Mouse (Mus musculus) cerebellum, adult 18-20 months (tissue): ENCODE data around the gene Rnf43.
A peak's percentile ranks its signal among the peaks of the same experiment; 100 is the strongest.

Source experiments
- DNase-seq, 2 experiments: peaks; one replicate each; pipeline ENCODE4 v3.0.0; 2021

Rnf43 gene

DNA sequence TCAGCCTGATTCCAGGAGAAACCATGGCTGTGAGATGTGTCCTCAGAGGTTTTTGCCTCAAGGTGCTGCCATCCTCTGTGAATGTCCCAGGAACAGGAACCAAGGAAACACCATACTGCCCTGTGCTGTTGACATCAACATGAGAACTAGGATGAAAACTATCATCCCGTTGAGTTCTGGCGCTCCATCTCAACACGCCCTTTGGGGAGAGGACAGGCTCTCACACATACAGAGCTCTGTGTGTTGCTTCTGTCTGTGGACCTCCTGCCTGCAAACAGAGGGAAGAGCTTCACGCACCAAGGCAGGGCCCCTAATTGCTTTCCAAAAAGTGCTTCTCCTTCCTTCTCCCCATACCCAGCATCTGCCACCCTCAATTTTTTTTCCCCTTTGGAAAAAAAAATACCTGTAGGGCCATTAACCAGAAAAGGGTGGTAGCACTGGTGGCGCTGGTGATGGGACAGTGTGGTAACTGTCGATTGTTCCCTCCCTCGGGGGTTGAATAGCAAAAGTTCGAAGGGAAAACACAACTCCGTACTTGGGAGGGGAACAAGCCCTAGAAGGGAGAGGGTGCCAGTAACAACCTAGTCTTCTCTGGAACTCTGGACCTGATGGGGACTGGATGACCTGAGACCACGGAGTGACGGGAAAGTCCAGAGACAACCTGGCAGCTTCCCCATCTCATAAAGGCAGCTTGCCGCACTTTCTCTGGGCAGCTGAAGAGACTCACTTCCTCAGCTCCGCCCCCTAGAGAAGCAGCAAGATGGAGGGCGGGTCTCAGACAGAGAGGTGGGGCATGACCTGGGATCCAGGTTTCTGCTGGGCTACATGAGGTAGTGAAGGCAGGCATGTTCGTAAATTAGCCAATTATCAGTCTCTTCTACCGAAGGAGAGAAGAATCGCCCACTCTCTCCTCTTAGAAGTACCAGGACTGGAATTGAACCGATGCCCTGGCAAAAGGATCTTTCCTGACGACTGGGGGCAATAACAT, 85.9 kb downstream of the Rnf43 start:
- no peak for DNase-seq

DNA sequence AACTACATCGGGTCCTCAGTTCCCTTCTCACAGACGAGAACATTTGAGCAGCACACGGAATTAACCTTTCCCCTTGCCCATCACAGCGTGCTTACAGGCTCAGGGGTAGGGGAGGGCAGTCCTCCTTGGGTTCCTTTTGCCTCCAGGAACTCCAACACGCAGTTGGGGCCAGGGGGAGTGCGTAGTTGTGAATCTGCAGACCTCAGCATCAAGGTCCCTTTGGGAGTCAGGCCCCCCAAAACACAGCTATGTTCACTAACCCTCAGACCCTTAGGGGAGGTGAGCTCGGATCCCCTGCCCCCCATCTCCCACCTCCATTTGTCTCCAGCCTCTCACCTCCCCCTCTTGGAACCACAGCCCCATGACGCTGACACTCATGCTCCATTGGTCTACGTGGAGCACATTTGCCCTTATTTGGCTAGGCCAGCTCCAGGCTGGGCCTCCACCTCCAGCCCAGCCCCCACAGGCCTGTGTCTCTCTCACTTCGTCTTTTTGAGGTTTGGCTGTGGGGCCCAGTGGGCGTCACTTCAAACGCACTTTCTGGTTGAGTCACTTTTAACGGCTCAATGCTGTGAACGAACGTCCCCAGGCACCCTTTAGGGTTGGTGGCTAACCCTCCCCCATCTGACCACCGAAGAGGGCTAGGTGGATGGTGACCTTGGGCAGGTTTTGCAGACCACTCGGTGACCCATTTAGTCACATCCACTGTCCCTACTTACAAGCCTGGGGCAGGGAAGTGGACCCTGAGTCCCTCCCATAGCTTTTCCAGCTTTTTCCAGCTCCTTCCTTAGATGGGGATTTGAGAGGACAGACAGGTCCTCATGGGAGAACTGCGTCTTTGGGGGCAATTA, 86.9 kb downstream of the Rnf43 start:
- DNase-seq: no peak

DNA sequence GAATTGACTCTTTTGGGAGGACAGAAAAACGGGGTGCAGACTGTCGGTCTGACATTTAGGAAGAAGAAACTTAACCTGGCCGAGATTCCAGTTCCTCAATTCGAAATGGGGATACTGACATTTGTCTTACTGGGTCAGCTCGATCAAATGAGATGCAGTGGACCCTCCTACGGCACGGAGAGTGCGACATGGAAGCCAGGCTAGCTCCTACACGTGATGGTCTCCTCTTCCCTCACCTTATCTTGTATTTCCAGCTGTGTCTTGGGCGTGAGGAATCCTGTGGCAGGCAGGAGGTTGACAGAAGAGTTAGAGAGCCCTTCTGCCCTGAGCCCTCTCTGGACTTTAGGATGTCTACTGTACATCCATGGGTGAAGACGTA, 87.5 kb downstream of the Rnf43 start:
- DNase-seq: no peak

DNA sequence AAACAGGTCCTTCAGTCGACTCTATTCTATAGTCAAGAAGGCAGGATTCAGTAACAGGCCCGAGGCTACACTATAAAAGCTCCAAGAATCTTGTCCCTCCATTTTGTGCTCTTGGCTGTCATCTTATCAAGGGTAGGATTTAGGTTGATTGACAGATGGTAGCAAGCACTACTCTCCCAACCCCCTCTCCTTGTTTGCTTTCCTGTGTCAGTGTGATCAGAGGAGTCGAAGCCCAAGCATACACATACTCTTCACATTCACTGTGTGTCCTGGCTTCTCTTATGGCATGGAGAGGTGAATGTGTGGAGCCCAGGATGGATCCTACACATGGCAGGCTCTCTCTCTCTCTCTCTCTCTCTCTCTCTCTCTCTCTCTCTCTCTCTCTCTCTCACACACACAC, 88.0 kb downstream of the Rnf43 start:
- DNase-seq: no peak

DNA sequence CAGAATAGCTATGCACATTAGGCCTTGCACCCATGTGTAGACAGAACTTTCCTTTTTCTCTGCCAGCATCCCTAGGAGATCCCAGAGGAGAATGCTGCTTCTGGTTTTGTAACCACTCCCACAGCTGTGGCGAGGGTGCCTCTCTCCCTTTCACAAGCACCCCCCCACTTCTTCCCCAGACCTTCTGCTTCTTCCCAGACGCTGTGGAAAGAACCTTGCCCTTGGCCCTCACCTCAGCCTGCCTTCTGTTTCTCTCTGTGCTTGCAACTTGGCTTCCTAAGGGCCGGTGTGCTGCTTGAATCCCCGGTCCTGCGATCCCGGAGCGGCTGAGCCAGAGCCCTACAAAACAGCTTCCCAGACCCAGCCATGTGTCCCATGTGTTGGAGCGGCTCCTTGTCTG, 88.5 kb downstream of the Rnf43 start:
- DNase-seq: no peak

DNA sequence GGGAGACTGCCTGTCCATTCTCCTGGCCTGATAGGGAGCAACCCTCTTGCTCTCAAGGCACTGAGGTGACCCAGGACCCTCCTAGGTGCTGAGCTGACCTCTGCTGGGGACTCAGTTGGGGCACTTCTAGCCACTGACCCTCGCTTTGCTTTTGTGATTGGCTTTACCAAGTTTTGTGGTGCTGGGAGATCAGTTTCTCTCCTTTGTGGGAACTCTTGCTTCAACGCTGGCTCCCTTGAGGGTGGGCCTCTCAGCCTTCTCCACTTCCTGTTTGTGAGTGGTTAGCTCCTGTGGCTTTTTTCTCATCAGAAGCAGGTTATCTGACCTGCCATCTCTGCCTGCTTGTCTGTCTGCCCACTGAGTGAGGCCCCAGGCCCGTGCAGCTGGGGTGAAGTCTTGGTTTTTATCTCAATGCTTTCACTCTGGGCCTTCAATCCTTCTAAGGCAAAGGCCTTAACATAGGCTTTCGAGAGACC, 89.0 kb downstream of the Rnf43 start:
- no peak for DNase-seq

DNA sequence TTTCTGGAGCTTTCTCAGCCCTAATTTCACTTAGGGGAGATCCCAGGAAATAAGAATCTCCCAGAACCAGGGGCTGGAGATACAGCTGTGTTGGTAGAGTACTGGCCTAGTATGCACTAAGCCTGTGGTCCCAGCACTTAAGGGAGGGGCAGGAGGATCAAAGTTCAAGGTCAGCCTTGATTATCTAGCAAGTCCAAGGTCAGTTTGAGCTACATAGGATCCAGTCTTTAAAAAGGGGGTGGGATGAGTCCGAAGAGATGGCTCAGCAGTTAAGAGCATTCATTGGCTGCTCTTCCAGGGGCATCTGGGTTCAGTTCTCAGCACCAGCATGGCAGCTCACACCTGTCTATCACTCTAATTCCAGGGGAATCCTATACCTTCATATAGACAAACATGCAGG, 89.8 kb downstream of the Rnf43 start:
- no peak for DNase-seq

DNA sequence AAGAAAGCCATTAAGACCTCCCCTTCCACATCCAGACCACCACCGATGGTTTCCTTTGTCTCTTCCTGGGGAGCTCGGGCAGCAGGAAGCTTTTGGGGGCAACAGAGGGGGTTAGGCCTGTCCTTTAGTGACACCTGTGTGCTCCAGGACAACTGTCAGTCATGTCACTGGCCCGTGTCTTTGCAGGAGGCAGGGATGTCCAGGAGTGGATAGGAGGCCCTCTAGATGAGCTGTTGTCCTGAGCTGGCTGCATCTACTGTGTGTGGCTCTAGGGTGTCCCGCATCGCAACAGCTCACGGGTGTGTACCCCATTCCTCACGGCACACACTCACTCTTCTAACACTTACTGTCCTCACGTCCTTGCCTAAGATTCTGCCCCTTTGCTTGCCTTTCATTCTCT, 90.7 kb downstream of the Rnf43 start:
- DNase-seq: no peak

DNA sequence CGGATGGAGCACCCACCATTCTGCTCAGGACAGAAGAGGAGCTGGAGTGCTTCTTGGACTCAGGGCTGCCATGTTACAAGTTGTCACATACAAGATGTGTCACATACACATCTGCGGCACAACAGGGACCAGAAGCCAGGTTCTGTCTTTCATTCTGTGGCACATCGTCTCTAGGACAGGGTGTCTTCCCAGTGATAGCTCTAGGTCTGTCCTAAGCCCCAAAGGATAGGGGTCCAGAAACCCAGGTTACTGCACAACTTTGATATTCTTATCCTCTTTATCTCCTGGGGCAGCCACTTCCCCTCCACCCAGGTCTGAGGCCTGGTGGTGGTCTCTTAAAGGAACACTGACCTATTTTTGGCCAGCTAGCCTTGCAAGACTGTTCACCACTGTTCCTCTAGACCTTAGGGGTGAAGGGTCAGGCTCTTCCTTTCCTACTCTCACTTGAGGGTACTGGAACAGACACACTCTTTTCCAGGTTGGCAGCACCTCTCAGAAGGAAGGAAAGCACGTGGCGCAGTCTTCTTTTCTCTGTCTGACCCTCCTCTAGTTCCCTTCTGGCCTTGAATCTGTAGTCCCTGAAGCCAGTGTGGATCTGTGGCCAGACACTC, 91.5 kb downstream of the Rnf43 start:
- no peak for DNase-seq

DNA sequence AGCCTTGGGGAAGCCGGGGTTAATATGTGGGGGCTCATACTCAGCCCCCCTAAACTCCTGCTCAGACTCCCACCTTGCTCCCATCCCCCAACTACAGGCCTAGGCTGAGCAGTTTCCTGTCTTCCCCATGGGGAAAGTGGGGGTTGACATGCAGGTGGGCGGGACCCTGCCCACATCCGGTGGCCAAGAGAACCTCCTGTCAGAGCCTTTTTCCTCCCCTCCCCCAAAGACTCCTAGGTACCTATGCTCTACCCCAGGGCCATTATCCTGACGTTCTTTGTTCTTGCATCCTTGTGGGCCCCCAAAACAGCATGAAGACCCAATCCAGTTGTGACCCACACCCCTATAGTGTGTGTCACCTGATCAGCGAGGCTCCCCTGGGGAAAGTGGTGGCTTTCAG, 92.1 kb downstream of the Rnf43 start:
- DNase-seq: no peak

DNA sequence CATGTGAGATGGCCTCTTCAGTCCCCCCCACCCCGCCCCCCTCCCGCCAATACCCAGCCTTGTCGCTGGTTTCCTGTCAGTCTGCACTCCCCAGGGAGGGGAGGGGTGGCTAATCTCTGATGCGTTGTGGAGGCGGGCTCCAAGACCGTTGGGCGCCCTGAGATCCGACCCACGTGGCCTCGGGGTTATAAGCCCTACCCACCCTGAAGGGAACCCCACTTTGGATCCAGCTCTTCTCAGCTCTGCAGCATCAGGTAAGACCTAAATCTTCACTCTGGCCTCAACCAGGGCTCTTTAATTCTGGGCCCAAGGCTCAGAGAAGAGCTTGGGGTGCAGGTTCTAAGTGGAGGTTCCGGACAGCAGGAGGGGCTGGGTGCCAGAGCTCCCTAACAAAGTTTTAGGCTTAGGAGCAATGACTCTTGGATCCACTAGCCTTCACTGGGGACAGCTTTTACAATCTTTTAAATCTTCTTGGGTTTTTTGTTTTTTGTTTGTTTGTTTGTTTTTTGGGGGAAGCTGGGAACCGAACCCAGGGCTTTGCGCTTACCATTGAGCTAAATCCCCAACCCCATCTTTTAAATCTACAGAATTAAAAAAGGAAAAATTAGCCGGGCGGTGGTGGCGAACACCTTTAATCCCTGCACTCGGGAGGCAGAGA, 93.0 kb downstream of the Rnf43 start:
- DNase-seq: no peak

DNA sequence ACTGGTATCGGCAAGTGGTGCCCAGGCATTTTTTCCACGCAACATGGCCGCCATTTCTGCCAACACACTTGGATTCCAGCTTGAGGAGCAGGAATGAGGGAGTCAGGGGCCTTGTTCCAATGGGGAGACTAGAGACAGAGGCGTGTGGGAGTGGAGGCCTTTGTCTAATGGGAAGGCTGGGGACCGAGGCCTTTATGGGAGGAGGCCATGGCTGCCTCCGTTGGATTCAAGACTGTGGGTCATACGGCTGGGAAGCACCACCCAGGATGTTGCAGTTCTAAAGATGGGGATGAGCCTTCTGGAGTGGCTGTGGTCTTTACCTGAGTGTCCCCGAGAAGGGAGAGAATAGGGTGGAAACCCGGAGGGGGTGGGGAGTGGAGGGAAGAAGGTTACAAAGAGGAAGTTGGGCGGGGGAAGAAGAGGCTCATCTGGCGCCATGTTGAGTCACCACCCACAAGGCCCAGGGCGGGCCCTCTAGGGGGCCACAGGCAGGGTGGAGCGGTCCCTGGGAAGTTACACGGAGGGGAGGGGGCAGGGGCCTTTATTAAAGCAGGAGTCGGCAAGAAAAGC, 93.8 kb downstream of the Rnf43 start:
- no peak for DNase-seq

DNA sequence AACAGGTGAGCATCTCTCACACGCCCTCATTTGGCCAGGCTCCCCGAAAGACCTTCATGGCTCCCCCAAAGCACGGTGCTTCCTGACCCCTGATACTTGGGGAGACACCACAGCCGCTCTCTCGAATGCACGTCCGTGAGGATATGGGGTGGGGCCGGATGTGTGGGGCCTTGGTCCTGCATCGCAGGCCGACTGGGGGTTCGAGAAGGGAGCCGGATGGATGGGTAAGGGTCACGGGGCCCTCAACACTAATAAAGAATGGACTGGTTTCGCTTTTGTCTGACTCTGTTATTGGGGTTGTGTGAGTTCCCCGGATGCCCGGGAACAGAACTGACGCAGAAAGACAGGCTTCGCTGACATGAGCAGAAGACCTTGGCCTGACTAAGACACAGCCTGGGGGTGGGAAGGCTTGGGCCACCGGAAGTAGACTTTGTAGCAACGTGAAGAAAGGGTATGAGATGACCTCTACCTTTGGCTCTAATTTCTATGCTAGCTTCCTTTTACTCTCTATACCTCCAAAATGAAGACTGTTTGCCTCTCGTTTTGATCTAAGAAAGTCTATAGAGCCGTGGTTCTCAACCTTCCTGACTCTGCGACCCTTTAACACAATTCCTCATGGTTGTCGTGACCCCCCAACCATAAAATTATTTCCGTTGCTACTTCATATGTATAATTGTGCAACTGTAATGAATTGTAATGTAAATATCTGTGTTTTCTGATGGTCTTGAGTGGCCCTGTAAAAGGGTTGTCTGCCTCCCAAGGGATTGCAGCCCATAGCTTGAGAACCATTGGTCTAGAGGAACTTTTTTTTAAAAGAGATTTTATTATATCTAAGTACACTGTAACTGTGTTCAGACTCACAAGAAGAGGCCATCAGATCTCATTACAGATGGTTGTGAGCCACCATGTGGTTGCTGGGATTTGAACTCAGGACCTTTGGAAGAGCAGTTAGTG, 94.8 kb downstream of the Rnf43 start:
- no peak for DNase-seq

DNA sequence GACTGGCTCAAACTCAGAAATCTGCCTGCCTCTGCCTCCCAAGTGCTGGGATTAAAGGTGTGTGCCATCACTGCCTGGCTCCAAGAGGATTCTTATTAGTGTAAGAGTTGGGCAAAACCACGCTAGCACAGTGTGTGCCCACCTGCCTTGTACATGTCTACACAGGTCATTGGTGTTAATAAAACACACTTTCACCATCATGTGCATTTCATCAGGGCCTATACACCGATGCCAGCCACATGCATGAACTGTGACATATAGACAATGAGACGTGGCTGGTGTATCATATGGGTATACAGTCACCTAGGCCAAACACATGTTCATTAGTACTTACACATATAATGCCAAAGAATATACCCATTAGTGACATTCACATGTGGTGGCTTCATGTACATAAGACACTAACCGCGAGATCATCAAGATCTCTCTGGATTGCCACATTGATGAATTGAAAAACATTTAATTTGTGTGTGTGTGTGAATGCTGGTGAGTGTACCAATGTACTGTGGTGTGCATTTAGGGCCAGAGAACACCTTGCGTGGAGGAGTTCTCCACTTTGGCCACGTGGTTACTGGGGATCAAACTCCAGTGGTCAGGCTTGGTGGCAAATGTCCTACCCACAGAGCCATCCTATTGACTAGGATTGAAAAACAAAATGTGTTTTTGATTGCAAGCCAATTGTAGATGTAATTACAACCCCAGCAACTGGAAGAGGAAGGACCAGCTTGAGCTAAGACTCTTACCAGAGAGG, 95.8 kb downstream of the Rnf43 start:
- no peak for DNase-seq

DNA sequence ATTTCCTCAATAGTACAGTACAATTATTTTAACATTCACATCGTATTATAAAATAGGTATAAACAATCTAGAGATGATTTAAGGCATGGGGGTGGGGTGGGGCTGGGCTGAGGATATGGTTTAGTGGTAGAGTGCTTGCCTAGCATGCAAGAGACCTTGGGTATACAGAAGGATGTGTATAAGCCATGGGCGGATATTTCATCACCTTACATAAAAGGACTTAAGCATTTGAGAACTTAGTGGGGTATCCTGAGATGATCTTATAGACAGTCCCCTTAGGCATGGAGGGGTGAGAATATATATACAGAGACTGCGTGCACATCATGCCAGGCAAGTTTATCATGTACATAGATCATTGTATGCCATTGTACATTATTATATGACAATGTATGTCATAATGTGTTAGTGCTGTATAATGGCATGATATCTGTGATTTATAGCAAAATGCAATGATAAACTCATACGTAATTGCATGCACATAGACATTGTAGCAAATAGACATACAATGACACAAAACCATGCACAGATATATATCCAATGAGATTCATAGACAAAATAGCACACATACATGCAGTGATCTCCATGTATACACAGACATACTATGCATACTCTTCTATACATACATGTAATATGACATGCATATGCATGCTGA, 96.6 kb downstream of the Rnf43 start:
- DNase-seq: no peak

DNA sequence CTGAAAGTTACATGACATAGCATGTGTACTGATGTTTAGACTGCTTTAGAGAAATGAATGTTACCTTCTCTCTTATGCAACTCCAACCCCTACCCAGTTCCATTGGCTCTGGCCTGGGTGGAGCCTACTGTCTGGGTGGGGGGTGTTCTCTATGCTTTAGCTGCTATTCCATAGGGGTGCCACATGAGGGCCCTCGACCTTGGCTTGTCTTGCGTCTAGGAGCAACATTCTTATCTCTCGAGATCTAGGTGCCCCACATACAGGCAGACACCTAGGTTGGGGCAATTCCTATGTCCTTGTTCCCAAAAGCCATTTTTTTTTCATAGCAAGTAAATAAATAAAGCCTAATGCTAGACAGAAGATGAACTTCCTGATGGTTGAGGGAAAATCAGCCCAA, 97.1 kb downstream of the Rnf43 start:
- peak; percentile 53 for DNase-seq

DNA sequence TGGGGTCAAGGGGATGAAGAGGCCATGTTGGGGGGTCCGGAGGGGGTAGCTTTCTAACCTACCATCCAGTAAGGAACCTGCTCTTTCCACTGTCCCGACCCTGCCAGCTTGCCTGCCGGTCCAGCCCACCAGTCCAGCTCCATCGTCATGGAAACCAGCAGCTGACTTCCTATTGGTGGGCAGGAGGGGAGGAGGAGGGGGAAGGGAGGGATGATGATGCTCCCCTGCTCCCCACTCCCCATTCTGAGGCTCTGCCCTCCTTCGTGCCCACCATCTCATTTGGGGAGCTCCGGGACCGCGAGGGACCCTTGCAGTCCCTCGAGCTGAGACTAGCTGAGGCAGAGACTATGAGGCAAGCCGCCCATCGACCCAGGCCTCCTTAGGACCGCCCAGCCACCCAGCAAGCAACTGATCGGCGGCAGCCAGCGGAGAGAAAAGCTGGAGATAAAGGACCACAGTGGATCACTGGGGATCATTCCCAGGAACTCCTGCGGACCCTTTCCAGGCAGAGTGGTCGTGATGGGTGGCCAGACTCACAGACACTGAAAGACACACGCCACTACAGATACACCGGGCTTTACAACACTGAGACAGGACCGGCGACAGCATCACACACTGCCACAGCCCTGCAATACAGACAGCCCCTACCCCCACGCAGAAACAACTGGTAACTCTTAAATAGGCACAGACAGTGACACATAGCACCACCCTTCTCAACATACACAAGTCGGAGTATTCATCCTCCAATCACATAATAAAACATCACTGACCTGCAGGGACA, 98.0 kb downstream of the Rnf43 start, which contains the start of gene Tspoap1:
Tspoap1 (plus strand) TSS at position 241 of the 781 bp plus-strand sequence.
- DNase-seq: peak; percentile 65 to 77

DNA sequence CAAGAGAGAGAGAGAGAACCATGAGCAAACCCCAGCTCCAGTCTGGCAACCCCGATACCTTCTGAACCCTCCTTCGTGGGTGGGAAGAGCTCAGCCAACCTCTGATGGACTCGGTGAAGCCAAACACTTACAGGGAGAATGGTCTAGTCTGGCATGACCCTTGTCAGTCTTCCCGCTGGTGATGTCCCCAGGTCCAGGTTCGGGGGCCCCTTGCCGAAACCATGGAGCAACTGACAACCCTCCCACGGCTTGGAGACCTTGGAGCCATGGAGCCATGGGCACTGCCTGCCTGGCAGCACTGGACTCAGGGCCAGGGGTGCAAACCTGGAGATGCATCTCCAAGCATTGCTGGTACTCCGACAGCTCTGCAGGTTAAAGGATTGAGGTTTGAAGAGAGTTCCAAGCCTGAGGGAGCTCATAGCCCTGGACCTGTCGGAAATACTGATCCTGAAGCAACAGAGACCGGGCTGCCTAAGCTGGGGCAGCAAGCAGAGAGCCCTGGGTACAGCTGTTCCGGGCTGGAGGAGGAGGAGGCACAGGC, 98.7 kb downstream of the Rnf43 start:
- peak; percentile 24 to 60 for DNase-seq
